16 mouse cellular contexts compared by ENCODE assay signal in the genomic region with DNA sequence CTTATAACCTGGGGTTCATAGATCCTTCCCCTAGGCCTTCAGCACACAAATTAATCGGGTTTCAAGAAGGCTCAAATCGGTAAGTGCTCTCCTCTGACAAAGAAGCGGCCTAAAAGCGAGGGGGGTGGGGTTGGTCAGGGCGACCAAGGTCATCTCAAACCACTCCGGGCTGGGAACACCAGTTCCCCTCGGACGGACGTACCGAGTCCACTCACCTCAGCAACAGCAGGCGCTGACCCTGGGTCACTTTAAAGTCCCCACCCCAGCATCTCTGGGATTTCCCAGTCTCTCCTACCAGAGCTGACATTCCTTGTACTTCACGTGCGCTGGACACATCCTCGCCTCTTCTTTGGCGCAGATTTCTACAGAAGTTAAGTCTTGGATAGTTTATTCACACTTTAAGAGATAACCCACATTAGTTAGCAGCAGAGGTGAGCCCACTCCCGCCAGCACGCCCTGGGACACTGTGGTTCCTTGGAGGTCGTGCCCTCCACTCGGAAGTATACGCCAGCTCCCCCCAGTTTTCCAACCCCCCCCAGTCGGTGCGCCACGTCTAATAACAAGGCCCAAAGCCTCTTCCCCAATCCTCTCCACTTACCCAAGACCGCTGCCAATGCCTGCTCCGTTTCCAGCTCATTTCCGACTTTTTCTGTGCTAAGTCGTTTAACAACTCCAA. TPM values are rescaled to one million over a fixed set of nuclear protein-coding genes. Genes with fewer than 3 reads are reported as not detected.
A peak's percentile ranks its signal among the peaks of the same experiment; 100 is the strongest.
DNase-seq lines count a peak whose midpoint lies in the region; ATAC-seq and TF ChIP-seq lines count a peak whose summit lies in the region.
"Had no signal": no experiment of that assay in that cellular context is flagged by ENCODE, and none has a peak within 500 bp of the region (broad histone marks: within the 10 kb centered on the region; RNA-seq: fewer than 3 reads in every experiment).

No protein-coding gene starts in this region.

- H3K9me3 ChIP-seq in hindbrain, embryonic 10.5 days: no peaks in the 10 kb centered on the region
- no peaks in the 10 kb centered on the region for H3K9me3 ChIP-seq in hindbrain, postnatal 0 days (ENCODE audit: low read length)
- H3K9me3 ChIP-seq in ES-E14 (ENCODE audit: control insufficient read depth, insufficient read depth, low read depth, low read length): no peaks in the 10 kb centered on the region

- H3K36me3 ChIP-seq in hindbrain, embryonic 10.5 days: no peaks in the 10 kb centered on the region
- H3K36me3 ChIP-seq in hindbrain, postnatal 0 days (ENCODE audit: insufficient read depth, low read length): no peaks in the 10 kb centered on the region
- no peaks in the 10 kb centered on the region; the same call in 1 of the 2 replicates for H3K36me3 ChIP-seq in ES-E14 (ENCODE audit: control insufficient read depth, insufficient read depth, low read length, poor library complexity, severe bottlenecking)

- TF ChIP-seq CTCF in hindbrain, postnatal 0 days (IDR thresholded peaks at IDR 0.05; ENCODE audit: low read depth): no peak

- H3K4me2 ChIP-seq in hindbrain, postnatal 0 days (ENCODE audit: low read depth, low read length): no peak overlapping the region

- peaks cover 53% of the 10 kb centered on the region for H3K4me1 ChIP-seq in hindbrain, embryonic 10.5 days (replicated peaks)
- H3K4me1 ChIP-seq in hindbrain, postnatal 0 days (ENCODE audit: insufficient read depth, low read length): no peaks in the 10 kb centered on the region
- peaks cover 0 to 2% of the 10 kb centered on the region in 2 experiments; a peak in 2 of 4 replicates for H3K4me1 ChIP-seq in ES-E14 (ENCODE audit: control insufficient read depth in 2 of 2, insufficient read depth in 2 of 2, low read length in 2 of 2, poor library complexity in 1 of 2)

- no peak overlapping the region for H3K4me3 ChIP-seq in hindbrain, embryonic 10.5 days
- H3K4me3 ChIP-seq in hindbrain, postnatal 0 days (ENCODE audit: low read length): no peak overlapping the region
- peak overlapping the region; percentile 3 to 7; a peak in 2 of 4 replicates for H3K4me3 ChIP-seq in ES-E14 (ENCODE audit: insufficient read depth in 1 of 2, low read depth in 1 of 2, low read length in 2 of 2, poor library complexity in 1 of 2, severe bottlenecking in 1 of 2)

- 2% methylated on average over 27 of the region's 27 CpGs for WGBS in hindbrain, embryonic 10.5 days
- 3% methylated on average over 27 of the region's 27 CpGs for WGBS in hindbrain, postnatal 0 days

- in situ Hi-C loops in ES-E14 (cut with MboI; ENCODE audit: low sequenced_read_pairs in 2 of 2, unreplicated experiment in 2 of 2): no loop called here

- H3K27me3 ChIP-seq in hindbrain, embryonic 10.5 days (ENCODE audit: insufficient read depth, poor library complexity, severe bottlenecking): peaks cover 100% of the 10 kb centered on the region
- peaks cover 64% of the 10 kb centered on the region for H3K27me3 ChIP-seq in hindbrain, postnatal 0 days (ENCODE audit: insufficient read depth, low read length)
- H3K27me3 ChIP-seq: CH12.LX had no signal

- no peak overlapping the region for H3K27ac ChIP-seq in hindbrain, embryonic 10.5 days
- no peak overlapping the region for H3K27ac ChIP-seq in hindbrain, postnatal 0 days
- no peak overlapping the region for H3K27ac ChIP-seq in ES-E14 (ENCODE audit: insufficient read depth, low read depth, low read length, poor library complexity, severe bottlenecking)
- H3K27ac ChIP-seq: liver, embryonic 14.5 days had no signal

- peak; percentile 42 for DNase-seq in hindbrain, embryonic 10.5 days (ENCODE audit: low spot score)
- DNase-seq in hindbrain, postnatal 0 days (ENCODE audit: low spot score): no peak
- no peak for DNase-seq in ES-E14 (ENCODE audit: low read depth, low spot score)
- DNase-seq in embryo, embryonic 10.5 days (ENCODE audit: low spot score): peak; percentile 43
- DNase-seq in neural tube, embryonic 10.5 days (ENCODE audit: extremely low spot score, low spot score): peak; percentile 53
- DNase-seq in kidney, adult 9 months: no peak
- no peak for DNase-seq in frontal cortex, postnatal 10 days (ENCODE audit: low spot score in 2 of 2)
- DNase-seq: heart, postnatal 4 days; layer of hippocampus, postnatal 36 days; thymus, postnatal 4 days had no signal

- H3K9ac ChIP-seq in hindbrain, postnatal 0 days (replicated peaks; ENCODE audit: low read length): no peak overlapping the region
- no peak overlapping the region for H3K9ac ChIP-seq in ES-E14 (ENCODE audit: insufficient read depth, low read depth, low read length, poor library complexity, severe bottlenecking)
- H3K9ac ChIP-seq: liver, embryonic 14.5 days had no signal

- no peak for ATAC-seq in hindbrain, postnatal 0 days

TF ChIP-seq in ES-E14, 5 proteins besides CTCF, POLR2A, EP300 and RAD21:
- TF ChIP-seq MAFK (IDR thresholded peaks at IDR 0.05; ENCODE audit: insufficient read depth, low read depth, low read length) (no peak), CHD2 (IDR thresholded peaks at IDR 0.05; ENCODE audit: low read depth, low read length) (no peak), HCFC1 (IDR thresholded peaks at IDR 0.05; ENCODE audit: borderline replicate concordance, insufficient read depth, low read length) (no peak), ZNF384 (IDR thresholded peaks at IDR 0.05; ENCODE audit: low read depth, low read length) (no peak), ZC3H11A (IDR thresholded peaks at IDR 0.05; ENCODE audit: borderline replicate concordance, low read depth, low read length) (no peak)

RNA-seq across cellular contexts. Expression of gene Foxd3, which starts 1.3 kb away (rescaled TPM):
- 0.50 and 1.1 TPM in 2 replicates for polyA plus RNA-seq in hindbrain, embryonic 10.5 days (2016; fragmentation: Nextera tagmentation; extraction: Ambion mirVana)
- total RNA-seq in hindbrain, postnatal 0 days (2014; rRNA removed): 5.3 and 8.1 TPM in 2 replicates
- polyA plus RNA-seq in hindbrain, postnatal 0 days (2015; fragmentation: Nextera tagmentation; extraction: Ambion mirVana): 0.92 and 1.1 TPM in 2 replicates
- total RNA-seq in ES-E14 (2012; rRNA removed): 26.1 and 34.7 TPM in 2 replicates
- total RNA-seq: CH12.LX; layer of hippocampus, postnatal 36 days; megakaryocyte, adult 5-6 weeks; neutrophil, adult 5-6 weeks had no signal
- polyA plus RNA-seq: cortical plate, adult 2 months; forebrain, embryonic 14.5 days had no signal

Comparison
In these comparisons a context has a peak if more than half of its experiments do, and no peak if none do; other contexts are left out.
1. DNase-seq: peak in hindbrain, embryonic 10.5 days (single experiment), embryo, embryonic 10.5 days (single experiment) and neural tube, embryonic 10.5 days (single experiment); none in hindbrain, postnatal 0 days (single experiment), ES-E14 (single experiment), kidney, adult 9 months (single experiment) and frontal cortex, postnatal 10 days (0 of 2).
2. H3K4me3 ChIP-seq: peak in ES-E14 (2 of 2); none in hindbrain, embryonic 10.5 days (single experiment) and hindbrain, postnatal 0 days (single experiment).